Mouse (Mus musculus) MEL (cell line): ENCODE measurements around the gene 1700109H08Rik.

ENCODE experiments used
- CHD1 ChIP-seq: IDR thresholded peaks from 2 replicates; pipeline ENCODE4 v1.6.1; 2012; ENCODE audit warnings: low read depth, mild to moderate bottlenecking, inconsistent platforms, low read length, improper control_type of control experiment
- CHD2 ChIP-seq: IDR thresholded peaks from 2 replicates; pipeline ENCODE4 v1.6.1; 2011; ENCODE audit warnings: low read length, improper control_type of control experiment
- CTCF ChIP-seq, 3 experiments: IDR thresholded peaks in 2 of 3; conservative IDR thresholded peaks in 1 of 3; 2 replicates each; pipeline ENCODE4 v1.5.1; 2011 to 2012; ENCODE audit warnings: low read length in 3 of 3, low read depth in 2 of 3, mild to moderate bottlenecking in 2 of 3, improper control_type of control experiment in 1 of 3, inconsistent platforms in 1 of 3, mixed read lengths in 1 of 3, moderate library complexity in 1 of 3; ENCODE audit not compliant: control insufficient read depth in 1 of 3, insufficient read depth in 1 of 3, poor library complexity in 1 of 3, severe bottlenecking in 1 of 3
- EP300 ChIP-seq, 2 experiments: IDR thresholded peaks; 2 replicates each; pipeline ENCODE4 v1.6.1; 2011; ENCODE audit warnings: improper control_type of control experiment in 2 of 2, low read length in 2 of 2, low read depth in 1 of 2, mild to moderate bottlenecking in 1 of 2
- ETS1 ChIP-seq: IDR thresholded peaks from 2 replicates; pipeline ENCODE4 v1.6.1; 2012; ENCODE audit warnings: low read depth, mild to moderate bottlenecking, inconsistent platforms, low read length, improper control_type of control experiment, moderate library complexity
- GATA1 ChIP-seq: IDR thresholded peaks from 2 replicates; pipeline ENCODE4 v1.6.1; 2011; ENCODE audit warnings: low read depth, low read length, improper control_type of control experiment
- MAX ChIP-seq: IDR thresholded peaks from 2 replicates; pipeline ENCODE4 v1.6.1; 2011; ENCODE audit warnings: low read length, improper control_type of control experiment
- MXI1 ChIP-seq: IDR thresholded peaks from 2 replicates; pipeline ENCODE4 v1.6.1; 2011; ENCODE audit warnings: mild to moderate bottlenecking, low read depth, low read length, improper control_type of control experiment
- POLR2A ChIP-seq, 2 experiments: IDR thresholded peaks; 2 replicates each; pipeline ENCODE4 v1.6.1; 2011 to 2012; ENCODE audit warnings: low read length in 2 of 2, mild to moderate bottlenecking in 2 of 2, control low read depth in 1 of 2, improper control_type of control experiment in 1 of 2, low read depth in 1 of 2, moderate library complexity in 1 of 2; ENCODE audit not compliant: control insufficient read depth in 1 of 2, insufficient read depth in 1 of 2, poor library complexity in 1 of 2
- POLR2AphosphoS5 ChIP-seq: IDR thresholded peaks from 2 replicates; pipeline ENCODE4 v1.6.1; 2012; ENCODE audit warnings: low read depth, borderline replicate concordance, mild to moderate bottlenecking, inconsistent platforms, low read length, moderate library complexity, mixed read lengths
- TBP ChIP-seq: IDR thresholded peaks from 2 replicates; pipeline ENCODE4 v1.8.0; 2011; ENCODE audit warnings: low read depth, low read length, improper control_type of control experiment
- USF1 ChIP-seq: IDR thresholded peaks from 2 replicates; pipeline ENCODE4 v1.6.1; 2014; ENCODE audit warnings: low read depth, mild to moderate bottlenecking, inconsistent platforms, low read length, improper control_type of control experiment, moderate library complexity
- USF2 ChIP-seq, 2 experiments: IDR thresholded peaks; 2 replicates each; pipeline ENCODE4 v1.6.1; 2011 to 2012; ENCODE audit warnings: improper control_type of control experiment in 2 of 2, low read length in 2 of 2, borderline replicate concordance in 1 of 2, inconsistent platforms in 1 of 2, low read depth in 1 of 2, mild to moderate bottlenecking in 1 of 2; ENCODE audit not compliant: insufficient read depth in 1 of 2
- ZKSCAN1 ChIP-seq: IDR thresholded peaks from 2 replicates; pipeline ENCODE4 v1.6.1; 2012; ENCODE audit warnings: low read depth, mild to moderate bottlenecking, inconsistent platforms, low read length, improper control_type of control experiment, moderate library complexity

- TF ChIP-seq EP300 (IDR thresholded peaks at IDR 0.05; ENCODE audit: low read depth in 1 of 2, low read length in 2 of 2) (no peak), GATA1 (no peak), POLR2AphosphoS5 (no peak), CTCF (IDR thresholded peaks at IDR 0.05 in 2 of 3, conservative IDR thresholded peaks at IDR 0.05 in 1 of 3; ENCODE audit: control insufficient read depth in 1 of 3, insufficient read depth in 1 of 3, low read depth in 2 of 3, low read length in 3 of 3, poor library complexity in 1 of 3, severe bottlenecking in 1 of 3) (no peak), TBP (no peak), MXI1 (no peak), MAX (no peak), CHD2 (no peak), ZKSCAN1 (no peak), CHD1 (no peak), USF2 (IDR thresholded peaks at IDR 0.05; ENCODE audit: borderline replicate concordance in 1 of 2, insufficient read depth in 1 of 2, low read depth in 1 of 2, low read length in 2 of 2) (no peak), USF1 (no peak), POLR2A (IDR thresholded peaks at IDR 0.05; ENCODE audit: control insufficient read depth in 1 of 2, insufficient read depth in 1 of 2, low read depth in 1 of 2, low read length in 2 of 2, poor library complexity in 1 of 2) (no peak), ETS1 (no peak)
These were observed 32.6 kb upstream of the 1700109H08Rik start for GRCm38 (mm10) chr5:3538505-3539472.
